Mouse (Mus musculus) CH12.LX (cell line): Measurements from ENCODE around the gene Map3k20. TPM values are rescaled to one million over a fixed set of nuclear protein-coding genes. Genes with fewer than 3 reads are reported as not detected.

Experiments
- DNase-seq: peaks from one replicate; pipeline ENCODE4 v3.0.0-alpha.2; 2013; ENCODE audit errors: extremely low read depth
- H3K27ac ChIP-seq: 2 replicates; pipeline ENCODE4 v1.5.1; 2012; ENCODE audit warnings: low read depth, mild to moderate bottlenecking, control low read depth, moderate library complexity; ENCODE audit not compliant: insufficient read depth
- H3K27me3 ChIP-seq: replicated peaks from 2 replicates; pipeline ENCODE3; 2012; ENCODE audit warnings: inconsistent platforms
- H3K36me3 ChIP-seq, 2 experiments: replicated peaks in 1 of 2; 2 replicates each; pipeline versions ENCODE3 to v1.6.1; 2012; ENCODE audit warnings: inconsistent platforms in 1 of 2, low read length in 1 of 2, mild to moderate bottlenecking in 1 of 2, mixed read lengths in 1 of 2, moderate library complexity in 1 of 2; ENCODE audit not compliant: control insufficient read depth in 1 of 2, insufficient read depth in 1 of 2
- H3K4me1 ChIP-seq, 2 experiments: 2 replicates each; pipeline ENCODE4 v1.6.1; 2012; ENCODE audit warnings: inconsistent platforms in 1 of 2, moderate library complexity in 1 of 2; ENCODE audit not compliant: insufficient read depth in 2 of 2, control insufficient read depth in 1 of 2
- H3K4me2 ChIP-seq: 2 replicates; pipeline ENCODE4 v1.6.1; 2012; ENCODE audit warnings: low read depth, mild to moderate bottlenecking, control low read depth; ENCODE audit not compliant: poor library complexity, insufficient read depth, severe bottlenecking
- H3K4me3 ChIP-seq, 3 experiments: fragments of 150-350 bp in 1 of 3; sonication (generic) in 1 of 3; replicated peaks in 1 of 3; 2 replicates each; pipeline versions ENCODE3 to v1.5.1; 2011 to 2012; ENCODE audit warnings: low read depth in 2 of 3, low read length in 2 of 3, mild to moderate bottlenecking in 2 of 3, moderate library complexity in 2 of 3, control low read depth in 1 of 3, improper control_type of control experiment in 1 of 3, inconsistent platforms in 1 of 3, mixed read lengths in 1 of 3; ENCODE audit not compliant: poor library complexity in 1 of 3
- H3K79me2 ChIP-seq: replicated peaks from 2 replicates; pipeline ENCODE4 v1.6.1; 2012; ENCODE audit warnings: mild to moderate bottlenecking, moderate library complexity; ENCODE audit not compliant: control insufficient read depth, poor library complexity, insufficient read depth, severe bottlenecking; ENCODE audit errors: extremely low read depth
- H3K9ac ChIP-seq: 2 replicates; pipeline ENCODE4 v1.6.1; 2012; ENCODE audit warnings: low read depth, mild to moderate bottlenecking, control low read depth, moderate library complexity; ENCODE audit not compliant: insufficient read depth
- H3K9me3 ChIP-seq: replicated peaks from 2 replicates; pipeline ENCODE3; 2012; ENCODE audit warnings: low read length, inconsistent platforms, mixed read lengths
- CHD2 ChIP-seq: IDR thresholded peaks from 2 replicates; pipeline ENCODE4 v1.6.1; 2011; ENCODE audit warnings: low read length, improper control_type of control experiment
- E2F4 ChIP-seq: IDR thresholded peaks from 2 replicates; pipeline ENCODE4 v1.6.1; 2011; ENCODE audit warnings: low read depth, low read length, improper control_type of control experiment; ENCODE audit not compliant: insufficient replicate concordance
- ELF1 ChIP-seq: IDR thresholded peaks from 2 replicates; pipeline ENCODE4 v1.6.1; 2014; ENCODE audit warnings: low read depth, mild to moderate bottlenecking, inconsistent platforms, low read length, improper control_type of control experiment
- EP300 ChIP-seq: IDR thresholded peaks from 2 replicates; pipeline ENCODE4 v1.6.1; 2011; ENCODE audit warnings: low read length, improper control_type of control experiment
- IRF4 ChIP-seq: IDR thresholded peaks from 2 replicates; pipeline ENCODE4 v1.6.1; 2014; ENCODE audit warnings: low read depth, mild to moderate bottlenecking, inconsistent platforms, low read length, improper control_type of control experiment
- KAT2A ChIP-seq: IDR thresholded peaks from 2 replicates; pipeline ENCODE4 v1.6.1; 2012; ENCODE audit warnings: low read length, improper control_type of control experiment, inconsistent platforms; ENCODE audit not compliant: insufficient replicate concordance
- MAZ ChIP-seq: IDR thresholded peaks from 2 replicates; pipeline ENCODE4 v1.6.1; 2012; ENCODE audit warnings: low read depth, mild to moderate bottlenecking, inconsistent platforms, low read length, improper control_type of control experiment, moderate library complexity
- MEF2A ChIP-seq: IDR thresholded peaks from 2 replicates; pipeline ENCODE4 v1.6.1; 2014; ENCODE audit warnings: low read depth, mild to moderate bottlenecking, inconsistent platforms, low read length, improper control_type of control experiment, borderline replicate concordance
- MXI1 ChIP-seq: IDR thresholded peaks from 2 replicates; pipeline ENCODE4 v1.6.1; 2011; ENCODE audit warnings: mild to moderate bottlenecking, low read depth, low read length, improper control_type of control experiment
- MYC ChIP-seq: IDR thresholded peaks from 2 replicates; pipeline ENCODE4 v1.6.1; 2011; ENCODE audit warnings: low read depth, mild to moderate bottlenecking, improper control_type of control experiment, low read length
- NELFE ChIP-seq: IDR thresholded peaks from 2 replicates; pipeline ENCODE4 v1.6.1; 2011; ENCODE audit warnings: low read depth, low read length, improper control_type of control experiment
- PAX5 ChIP-seq: IDR thresholded peaks from 2 replicates; pipeline ENCODE4 v1.6.1; 2012; ENCODE audit warnings: low read length, inconsistent platforms, mixed read lengths
- POLR2A ChIP-seq: IDR thresholded peaks from 2 replicates; pipeline ENCODE4 v1.6.1; 2011; ENCODE audit warnings: low read depth, mild to moderate bottlenecking, improper control_type of control experiment, low read length
- POLR2AphosphoS2 ChIP-seq: IDR thresholded peaks from 2 replicates; pipeline ENCODE4 v1.6.1; 2011; ENCODE audit warnings: low read depth, low read length, improper control_type of control experiment
- RCOR1 ChIP-seq: conservative IDR thresholded peaks from 2 replicates; pipeline ENCODE4 v1.6.1; 2012; ENCODE audit warnings: low read depth, mild to moderate bottlenecking, inconsistent platforms, low read length, improper control_type of control experiment
- SMC3 ChIP-seq: IDR thresholded peaks from 2 replicates; pipeline ENCODE4 v1.6.1; 2011; ENCODE audit warnings: low read depth, low read length, improper control_type of control experiment
- UBTF ChIP-seq: IDR thresholded peaks from 2 replicates; pipeline ENCODE4 v1.6.1; 2012; ENCODE audit warnings: low read depth, mild to moderate bottlenecking, inconsistent platforms, low read length, improper control_type of control experiment, moderate library complexity
- USF1 ChIP-seq: IDR thresholded peaks from 2 replicates; pipeline ENCODE4 v1.6.1; 2014; ENCODE audit warnings: low read depth, mild to moderate bottlenecking, inconsistent platforms, low read length, improper control_type of control experiment
- USF2 ChIP-seq: conservative IDR thresholded peaks from 2 replicates; pipeline ENCODE4 v1.6.1; 2011; ENCODE audit warnings: low read depth, low read length, improper control_type of control experiment
- ZC3H11A ChIP-seq: IDR thresholded peaks from 2 replicates; pipeline ENCODE4 v1.6.1; 2012; ENCODE audit warnings: low read depth, mild to moderate bottlenecking, inconsistent platforms, low read length, improper control_type of control experiment
- ZKSCAN1 ChIP-seq: IDR thresholded peaks from 2 replicates; pipeline ENCODE4 v1.6.1; 2012; ENCODE audit warnings: low read depth, inconsistent platforms, low read length, improper control_type of control experiment, borderline replicate concordance
- ZNF384 ChIP-seq: IDR thresholded peaks from 2 replicates; pipeline ENCODE4 v1.6.1; 2012; ENCODE audit warnings: low read depth, low read length, improper control_type of control experiment, inconsistent platforms
- dilution Hi-C: fragments of 300-500 bp; cut with MboI; formaldehyde crosslinking; loops from 2 replicates; pipeline ENCODE4 v1.14.3; 2020; ENCODE audit warnings: low sequenced_read_pairs; ENCODE audit not compliant: extremely low pct_unique_long_range_greater_than_20kb, extremely low pct_ligation_motif_present
- in situ Hi-C: fragments of 300-500 bp; cut with MboI; formaldehyde crosslinking; loops from 3 replicates; pipeline ENCODE4 v1.14.3; 2019; ENCODE audit warnings: low sequenced_read_pairs, low pct_ligation_motif_present, low pct_unique_long_range_greater_than_20kb, mixed read lengths
- polyA plus RNA-seq: library from polyadenylated mRNA; unstranded; fragments of >175 nt; gene quantifications from 2 replicates; pipeline ENCODE4 v1.2.1, GENCODE M21; 2012; ENCODE audit warnings: low read depth; ENCODE audit not compliant: insufficient read length
- total RNA-seq, 2 experiments: library from RNA; depleted of rRNA; stranded (reverse); fragments of 300-350 nt in 1 of 2; fragments of >200 nt in 1 of 2; gene quantifications; 2 replicates each; pipeline ENCODE4 v1.2.3; 2012 to 2014

Gene Map3k20
- total and polyA plus RNA-seq, 3 experiments, result 4.1 to 6.6 (median 6.1) TPM

GRCm38 (mm10) chr2:72318421-72318820 is 33.0 kb downstream of the Map3k20 start:
- Histone ChIP-seq H3K4me3 (no peak overlapping the region), H3K9ac (no peak overlapping the region), H3K27ac (no peak overlapping the region), H3K4me2 (no peak overlapping the region), H3K4me1 (peaks cover 6 to 16% of the 10 kb centered on the region in 2 experiments; a peak in 3 of 4 replicates), H3K9me3 (no peaks in the 10 kb centered on the region), H3K36me3 (peaks cover 0 to 3% of the 10 kb centered on the region in 2 experiments)
- DNase-seq, result no peak
- in situ Hi-C loops, result no loop called here
- TF ChIP-seq MYC, result no peak
- no peak for TF ChIP-seq EP300
- no peak for TF ChIP-seq MAZ
- no peak for TF ChIP-seq ZC3H11A
- no peak for TF ChIP-seq UBTF
- no peak for TF ChIP-seq POLR2A
- TF ChIP-seq ELF1, result no peak
- TF ChIP-seq SMC3, result no peak
- no peak for TF ChIP-seq USF1
- no peak for TF ChIP-seq PAX5
- no peak for TF ChIP-seq POLR2AphosphoS2
- no peak for TF ChIP-seq E2F4
- no peak for TF ChIP-seq MXI1
- no peak for TF ChIP-seq MEF2A
- TF ChIP-seq, all 38 proteins: peak for 0
- dilution Hi-C loops, result no loop called here
- H3K79me2 ChIP-seq, result no peaks in the 10 kb centered on the region
- no peaks in the 10 kb centered on the region for H3K27me3 ChIP-seq

DNA sequence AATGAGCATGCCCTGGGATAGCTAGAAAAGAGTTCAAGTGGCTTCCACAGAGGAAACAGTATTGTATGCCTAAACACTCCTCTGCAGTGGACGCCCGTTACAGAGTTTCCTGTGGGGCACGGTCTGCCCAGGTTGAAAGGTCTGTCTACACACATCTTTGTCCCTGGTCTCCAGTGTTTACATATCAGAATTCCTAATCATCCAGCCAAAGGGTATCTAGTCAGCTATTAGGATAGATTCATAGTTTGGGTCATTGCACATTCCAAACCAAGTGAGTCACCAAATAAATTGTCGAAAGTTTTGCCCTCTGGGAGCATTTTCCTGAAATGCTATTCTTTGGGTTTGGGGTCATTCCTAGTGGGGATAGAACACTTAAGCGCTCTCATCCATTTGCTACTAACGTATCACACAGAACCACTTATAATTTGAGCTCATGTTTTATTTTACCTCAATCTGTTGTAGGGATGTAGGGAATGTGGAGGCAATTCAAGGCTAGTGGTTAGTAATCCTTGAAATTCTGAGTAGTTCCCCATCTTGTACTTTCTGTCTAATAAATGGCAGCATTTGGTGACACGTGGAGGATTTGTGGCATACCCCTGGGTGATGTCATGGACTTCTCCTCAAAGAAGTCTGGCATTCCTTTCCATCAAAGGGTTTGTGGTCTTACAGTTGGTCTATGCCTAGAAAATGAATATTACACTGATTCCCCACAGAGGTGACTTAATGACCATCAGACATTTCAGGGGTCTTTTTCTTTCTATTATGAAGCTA is 33.8 kb downstream of the Map3k20 start:
- no peak overlapping the region for H3K4me2 ChIP-seq

DNA sequence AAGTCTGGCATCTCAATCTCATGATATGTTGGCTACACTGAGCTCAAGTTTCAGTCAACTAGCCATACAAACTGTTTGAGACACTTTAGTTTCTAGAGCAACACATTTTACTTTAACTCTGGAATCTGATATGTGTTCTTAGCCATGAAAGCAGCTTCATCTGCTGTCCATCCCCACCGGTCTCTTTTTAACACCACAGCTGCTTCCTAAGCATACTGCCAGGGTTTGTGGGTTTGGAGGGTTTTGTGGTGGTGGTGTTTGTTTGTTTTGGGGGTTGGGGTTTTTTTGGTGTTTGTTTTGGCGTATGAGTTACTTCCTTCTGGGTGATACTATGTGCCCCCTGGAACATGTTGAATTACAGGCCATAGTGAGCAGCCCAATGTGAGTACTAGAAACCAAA is 35.2 kb downstream of the Map3k20 start:
- Histone ChIP-seq H3K4me3 (no peak overlapping the region), H3K4me1 (peaks cover 6 to 16% of the 10 kb centered on the region in 2 experiments; a peak in 3 of 4 replicates)
- TF ChIP-seq POLR2AphosphoS2 (no peak), MXI1 (no peak), MEF2A (no peak), E2F4 (no peak), ZKSCAN1 (no peak), RCOR1 (no peak), SMC3 (no peak), NELFE (no peak), USF1 (no peak), USF2 (no peak), ZNF384 (no peak), MAZ (no peak), KAT2A (no peak), PAX5 (no peak), IRF4 (no peak), CHD2 (no peak)
- TF ChIP-seq, all 38 proteins: peak for 0
- DNase-seq, result no peak
- in situ Hi-C loops, result no loop called here
- Histone ChIP-seq H3K4me2 (no peak overlapping the region), H3K79me2 (no peaks in the 10 kb centered on the region), H3K9me3 (no peaks in the 10 kb centered on the region), H3K9ac (no peak overlapping the region), H3K27ac (no peak overlapping the region), H3K36me3 (peaks cover 0 to 4% of the 10 kb centered on the region in 2 experiments), H3K27me3 (no peaks in the 10 kb centered on the region)
- dilution Hi-C loops, result no loop called here

More for the DNA sequence above, 33.8 kb downstream of the Map3k20 start:
- no peaks in the 10 kb centered on the region for H3K79me2 ChIP-seq
- in situ Hi-C loops, result no loop called here
- H3K27me3 ChIP-seq, result no peaks in the 10 kb centered on the region
- H3K9ac ChIP-seq, result no peak overlapping the region
- no peaks in the 10 kb centered on the region for H3K9me3 ChIP-seq
- peaks cover 6 to 16% of the 10 kb centered on the region in 2 experiments; a peak in 3 of 4 replicates for H3K4me1 ChIP-seq
- no peak overlapping the region for H3K27ac ChIP-seq
- H3K36me3 ChIP-seq, result peaks cover 0 to 4% of the 10 kb centered on the region in 2 experiments
- dilution Hi-C loops, result no loop called here
- no peak for TF ChIP-seq PAX5
- H3K4me3 ChIP-seq, result no peak overlapping the region
- DNase-seq, result no peak
